ENCODE assay signal across 9 mouse cellular contexts in the genomic region with DNA sequence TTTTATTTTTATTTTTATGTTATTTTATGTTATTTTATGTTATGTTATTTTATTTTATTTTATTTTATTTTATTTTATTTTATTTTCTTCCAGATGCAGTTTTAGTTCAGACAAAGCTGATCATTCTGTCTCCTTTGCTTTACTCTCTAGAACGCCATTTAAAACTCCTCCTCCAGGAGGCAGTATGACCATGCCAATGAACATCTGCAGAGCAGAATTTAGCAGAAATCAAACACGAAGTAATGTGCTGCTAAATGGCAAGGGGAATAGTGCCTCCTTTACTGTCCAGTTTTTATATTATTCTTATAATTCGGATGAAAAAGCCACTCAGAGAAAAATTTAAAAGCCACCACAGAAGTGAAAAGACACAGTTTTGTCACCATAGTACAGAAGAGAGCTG.
DNase-seq lines count a peak whose midpoint lies in the region; ATAC-seq and TF ChIP-seq lines count a peak whose summit lies in the region.
"Had no signal": no experiment of that assay in that cellular context is flagged by ENCODE, and none has a peak within 500 bp of the region (broad histone marks: within the 10 kb centered on the region; RNA-seq: fewer than 3 reads in every experiment).

No protein-coding gene starts in this region.

- H3K36me3 ChIP-seq in midbrain, embryonic 14.5 days (ENCODE audit: control insufficient read depth, insufficient read depth, low read length): no peaks in the 10 kb centered on the region
- H3K36me3 ChIP-seq in midbrain, embryonic 13.5 days: no peaks in the 10 kb centered on the region
- no peaks in the 10 kb centered on the region for H3K36me3 ChIP-seq in hindbrain, embryonic 12.5 days
- H3K36me3 ChIP-seq: embryonic facial prominence, embryonic 13.5 days had no signal

- peak; percentile 69 for TF ChIP-seq CTCF in left cerebral cortex, adult 2 months (IDR thresholded peaks at IDR 0.05)

- no peaks in the 10 kb centered on the region for H3K27me3 ChIP-seq in midbrain, embryonic 14.5 days (ENCODE audit: control insufficient read depth, insufficient read depth, low read length)
- no peaks in the 10 kb centered on the region for H3K27me3 ChIP-seq in midbrain, embryonic 13.5 days
- no peaks in the 10 kb centered on the region for H3K27me3 ChIP-seq in hindbrain, embryonic 12.5 days
- H3K27me3 ChIP-seq: embryonic facial prominence, embryonic 13.5 days had no signal

- H3K4me3 ChIP-seq in midbrain, embryonic 14.5 days (replicated peaks; ENCODE audit: low read depth, low read length): no peak overlapping the region
- no peak overlapping the region for H3K4me3 ChIP-seq in midbrain, embryonic 13.5 days (replicated peaks)
- no peak overlapping the region for H3K4me3 ChIP-seq in hindbrain, embryonic 12.5 days
- H3K4me3 ChIP-seq in left cerebral cortex, adult 2 months: no peak overlapping the region
- H3K4me3 ChIP-seq: embryonic facial prominence, embryonic 13.5 days had no signal

- no peak overlapping the region for H3K27ac ChIP-seq in midbrain, embryonic 14.5 days (replicated peaks; ENCODE audit: low read depth, low read length)
- no peak overlapping the region for H3K27ac ChIP-seq in midbrain, embryonic 13.5 days
- H3K27ac ChIP-seq in hindbrain, embryonic 12.5 days: no peak overlapping the region
- no peak overlapping the region for H3K27ac ChIP-seq in left cerebral cortex, adult 2 months
- H3K27ac ChIP-seq: embryonic facial prominence, embryonic 13.5 days had no signal

- H3K9me3 ChIP-seq in midbrain, embryonic 14.5 days (ENCODE audit: control insufficient read depth, low read length): no peaks in the 10 kb centered on the region
- H3K9me3 ChIP-seq in midbrain, embryonic 13.5 days: no peaks in the 10 kb centered on the region
- no peaks in the 10 kb centered on the region for H3K9me3 ChIP-seq in hindbrain, embryonic 12.5 days (replicated peaks)
- H3K9me3 ChIP-seq: embryonic facial prominence, embryonic 13.5 days had no signal

- H3K4me1 ChIP-seq in midbrain, embryonic 14.5 days (ENCODE audit: control insufficient read depth, insufficient read depth, low read length): no peaks in the 10 kb centered on the region
- H3K4me1 ChIP-seq in midbrain, embryonic 13.5 days (replicated peaks): no peaks in the 10 kb centered on the region
- no peaks in the 10 kb centered on the region for H3K4me1 ChIP-seq in hindbrain, embryonic 12.5 days
- H3K4me1 ChIP-seq: embryonic facial prominence, embryonic 13.5 days had no signal

- H3K4me2 ChIP-seq in midbrain, embryonic 14.5 days (ENCODE audit: low read length): no peak overlapping the region
- no peak overlapping the region for H3K4me2 ChIP-seq in midbrain, embryonic 13.5 days (replicated peaks)
- H3K4me2 ChIP-seq in hindbrain, embryonic 12.5 days (replicated peaks): no peak overlapping the region
- H3K4me2 ChIP-seq: embryonic facial prominence, embryonic 13.5 days had no signal

- H3K9ac ChIP-seq in midbrain, embryonic 14.5 days (replicated peaks; ENCODE audit: low read length): no peak overlapping the region
- no peak overlapping the region for H3K9ac ChIP-seq in midbrain, embryonic 13.5 days (replicated peaks)
- no peak overlapping the region for H3K9ac ChIP-seq in hindbrain, embryonic 12.5 days
- H3K9ac ChIP-seq: embryonic facial prominence, embryonic 13.5 days had no signal

- ATAC-seq in midbrain, embryonic 14.5 days (ENCODE audit: low FRiP score, low TSS enrichment): no peak; the same call in 1 of the 2 replicates
- no peak for ATAC-seq in midbrain, embryonic 13.5 days
- ATAC-seq in hindbrain, embryonic 12.5 days (ENCODE audit: low FRiP score): 0 out of 2 replicates have a peak, but pooled peaks have one; percentile 54

- 28% methylated on average over 3 of the region's 3 CpGs for WGBS in midbrain, embryonic 14.5 days
- WGBS in midbrain, embryonic 13.5 days: 31% methylated on average over 3 of the region's 3 CpGs
- WGBS in hindbrain, embryonic 12.5 days: 28% methylated on average over 3 of the region's 3 CpGs

- intact Hi-C loops in left cerebral cortex, adult 2 months (cut with DNase I): loop anchor here (2.0 to 5.0 kb wide), 4 partner anchors 129 to 779 kb away; no protein-coding TSS in a partner anchor

- DNase-seq in midbrain, embryonic 14.5 days: peak; percentile 85
- DNase-seq in adrenal gland, adult 2 months: peak; percentile 69
- DNase-seq in cerebellum, postnatal 36 days: peak; percentile 52 to 80
- peak; percentile 72 for DNase-seq in left cerebral cortex, adult 2 months (ENCODE audit: extremely low spot score in 1 of 2, low spot score in 2 of 2)
- peak; percentile 83 to 89 for DNase-seq in right cerebral cortex, adult 2 months (ENCODE audit: low spot score in 2 of 2)
- DNase-seq in natural killer cell, adult 2 months (ENCODE audit: low spot score in 2 of 2): no peak

Comparison
In these comparisons a context has a peak if more than half of its experiments do, and no peak if none do; other contexts are left out.
1. DNase-seq: peak in midbrain, embryonic 14.5 days (single experiment), adrenal gland, adult 2 months (single experiment), cerebellum, postnatal 36 days (2 of 2), left cerebral cortex, adult 2 months (2 of 2) and right cerebral cortex, adult 2 months (2 of 2); none in natural killer cell, adult 2 months (0 of 2).